Mouse (Mus musculus) left cerebral cortex, adult 11 months (tissue): ENCODE measurements at regions not wholly inside any gene's neighbourhood (a gene's known extent, or its start where the extent isn't known, plus 50 kb on each side); places are given as distances from the start of the nearest gene placed in this dataset.

ENCODE experiments used
- DNase-seq: peaks from one replicate; pipeline ENCODE4 v3.0.0; 2022; ENCODE audit warnings: low spot score

GRCm38 (mm10) chr7:70756676-70757075 lies 390.1 kb upstream of the Nr2f2 start:
- DNase-seq = no peak

GRCm38 (mm10) chr7:70754826-70755225 lies 388.3 kb upstream of the Nr2f2 start:
- no peak for DNase-seq

- DNase-seq = no peak
Measured at GRCm38 (mm10) chr7:70752802-70753218, 386.3 kb upstream of the Nr2f2 start.

GRCm38 (mm10) chr7:70748884-70749283 lies 382.3 kb upstream of the Nr2f2 start:
- DNase-seq = no peak

GRCm38 (mm10) chr7:70748345-70748744 lies 381.8 kb upstream of the Nr2f2 start:
- DNase-seq = no peak

- DNase-seq = no peak
Measured at GRCm38 (mm10) chr7:70744296-70744695, 377.8 kb upstream of the Nr2f2 start.

GRCm38 (mm10) chr7:70735591-70735990 lies 369.1 kb upstream of the Nr2f2 start:
- no peak for DNase-seq

GRCm38 (mm10) chr7:70733501-70733900 lies 367.0 kb upstream of the Nr2f2 start:
- no peak for DNase-seq

GRCm38 (mm10) chr7:70729896-70730295 lies 363.4 kb upstream of the Nr2f2 start:
- no peak for DNase-seq

GRCm38 (mm10) chr7:70718149-70718765 lies 351.7 kb upstream of the Nr2f2 start:
- DNase-seq = no peak

- DNase-seq = no peak
Measured at GRCm38 (mm10) chr7:70717608-70718007, 351.1 kb upstream of the Nr2f2 start.

- no peak for DNase-seq
Measured at GRCm38 (mm10) chr7:70716811-70717458, 350.4 kb upstream of the Nr2f2 start.

GRCm38 (mm10) chr7:70712141-70712540 lies 345.6 kb upstream of the Nr2f2 start:
- peak; percentile 25 for DNase-seq

- no peak for DNase-seq
Measured at GRCm38 (mm10) chr7:70706281-70706680, 339.7 kb upstream of the Nr2f2 start.

GRCm38 (mm10) chr7:70703784-70704183 lies 337.2 kb upstream of the Nr2f2 start:
- no peak for DNase-seq

- DNase-seq = no peak
Measured at GRCm38 (mm10) chr7:70700461-70700860, 333.9 kb upstream of the Nr2f2 start.

- DNase-seq = no peak
Measured at GRCm38 (mm10) chr7:70699391-70699790, 332.9 kb upstream of the Nr2f2 start.

GRCm38 (mm10) chr7:70698986-70699385 lies 332.5 kb upstream of the Nr2f2 start:
- no peak for DNase-seq

- DNase-seq = no peak
Measured at GRCm38 (mm10) chr7:70692160-70692559, 325.6 kb upstream of the Nr2f2 start.

GRCm38 (mm10) chr7:70690845-70691244 lies 324.3 kb upstream of the Nr2f2 start:
- DNase-seq = no peak

GRCm38 (mm10) chr7:70669065-70669464 lies 302.5 kb upstream of the Nr2f2 start:
- DNase-seq = no peak

- DNase-seq = peak; percentile 14
Measured at GRCm38 (mm10) chr7:70660162-70660561, 293.6 kb upstream of the Nr2f2 start.

- no peak for DNase-seq
Measured at GRCm38 (mm10) chr7:70649760-70650377, 283.3 kb upstream of the Nr2f2 start.
